Mouse (Mus musculus): ENCODE results near the gene Dhps. TPM values are rescaled to one million over a fixed set of nuclear protein-coding genes. Genes with fewer than 3 reads are reported as not detected.
A peak's percentile ranks its signal among the peaks of the same experiment; 100 is the strongest.

Dhps gene
- polyA plus RNA-seq, 1 experiment from 2014 or later = 98.7 TPM

GRCm38 (mm10) chr8:85033867-85034266 lies 37.7 kb upstream of the Dhps start:
- no peaks in the 10 kb centered on the region for H3K9me3 ChIP-seq (ENCODE audit: control insufficient read depth, low read length)
- no peak overlapping the region for H3K4me2 ChIP-seq (ENCODE audit: low read length)
- peaks cover 17% of the 10 kb centered on the region for H3K36me3 ChIP-seq (ENCODE audit: control insufficient read depth, insufficient read depth)
- H3K27ac ChIP-seq (ENCODE audit: low read length) = no peak overlapping the region
- H3K4me1 ChIP-seq (replicated peaks; ENCODE audit: control insufficient read depth, insufficient read depth, low read length) = peaks cover 28% of the 10 kb centered on the region
- no peak overlapping the region for H3K9ac ChIP-seq (replicated peaks; ENCODE audit: low read depth, low read length)
- H3K4me3 ChIP-seq (replicated peaks; ENCODE audit: low read length) = no peak overlapping the region
- no peaks in the 10 kb centered on the region for H3K27me3 ChIP-seq (replicated peaks; ENCODE audit: control insufficient read depth, insufficient read depth, low read length)
- no peak for ATAC-seq
- WGBS = 77% methylated on average over 1 of the region's 1 CpGs

- H3K4me3 ChIP-seq (replicated peaks; ENCODE audit: low read length) = peak overlapping the region; percentile 80
- H3K4me1 ChIP-seq (replicated peaks; ENCODE audit: control insufficient read depth, insufficient read depth, low read length) = peaks cover 26% of the 10 kb centered on the region
- no peak overlapping the region for H3K9ac ChIP-seq (replicated peaks; ENCODE audit: low read depth, low read length)
- H3K27ac ChIP-seq (ENCODE audit: low read length) = no peak overlapping the region
- ATAC-seq = no peak
- 6% methylated on average over 13 of the region's 13 CpGs for WGBS
- H3K36me3 ChIP-seq (ENCODE audit: control insufficient read depth, insufficient read depth) = peaks cover 17% of the 10 kb centered on the region
- peak overlapping the region; percentile 85 for H3K4me2 ChIP-seq (ENCODE audit: low read length)
- H3K27me3 ChIP-seq (replicated peaks; ENCODE audit: control insufficient read depth, insufficient read depth, low read length) = no peaks in the 10 kb centered on the region
- H3K9me3 ChIP-seq (ENCODE audit: control insufficient read depth, low read length) = no peaks in the 10 kb centered on the region
These were observed 36.8 kb upstream of the Dhps start for GRCm38 (mm10) chr8:85034764-85035163.

- 6% methylated on average over 12 of the region's 12 CpGs for WGBS
- no peaks in the 10 kb centered on the region for H3K27me3 ChIP-seq (replicated peaks; ENCODE audit: control insufficient read depth, insufficient read depth, low read length)
- no peaks in the 10 kb centered on the region for H3K9me3 ChIP-seq (ENCODE audit: control insufficient read depth, low read length)
- peak overlapping the region; percentile 80 for H3K4me3 ChIP-seq (replicated peaks; ENCODE audit: low read length)
- peak overlapping the region; percentile 85 for H3K4me2 ChIP-seq (ENCODE audit: low read length)
- H3K9ac ChIP-seq (replicated peaks; ENCODE audit: low read depth, low read length) = peak overlapping the region; percentile 72; the same call in 1 of the 2 replicates
- H3K27ac ChIP-seq (ENCODE audit: low read length) = no peak overlapping the region
- peaks cover 15% of the 10 kb centered on the region for H3K36me3 ChIP-seq (ENCODE audit: control insufficient read depth, insufficient read depth)
- H3K4me1 ChIP-seq (replicated peaks; ENCODE audit: control insufficient read depth, insufficient read depth, low read length) = peaks cover 26% of the 10 kb centered on the region
- no peak for ATAC-seq
These were observed 36.3 kb upstream of the Dhps start for GRCm38 (mm10) chr8:85035165-85035727.

GRCm38 (mm10) chr8:85035728-85036310 lies 35.7 kb upstream of the Dhps start:
- ATAC-seq = peak; percentile 9
- under 1% methylated on average over 15 of the region's 15 CpGs for WGBS
- Histone ChIP-seq H3K9me3 (ENCODE audit: control insufficient read depth, low read length) (no peaks in the 10 kb centered on the region), H3K4me2 (ENCODE audit: low read length) (peak overlapping the region; percentile 85), H3K27ac (ENCODE audit: low read length) (peak overlapping the region; percentile 86), H3K27me3 (replicated peaks; ENCODE audit: control insufficient read depth, insufficient read depth, low read length) (no peaks in the 10 kb centered on the region), H3K36me3 (ENCODE audit: control insufficient read depth, insufficient read depth) (peaks cover 16% of the 10 kb centered on the region), H3K9ac (replicated peaks; ENCODE audit: low read depth, low read length) (peak overlapping the region; percentile 72), H3K4me1 (replicated peaks; ENCODE audit: control insufficient read depth, insufficient read depth, low read length) (peaks cover 26% of the 10 kb centered on the region), H3K4me3 (replicated peaks; ENCODE audit: low read length) (peak overlapping the region; percentile 80)

- Histone ChIP-seq H3K9ac (replicated peaks; ENCODE audit: low read depth, low read length) (peak overlapping the region; percentile 72), H3K27me3 (replicated peaks; ENCODE audit: control insufficient read depth, insufficient read depth, low read length) (no peaks in the 10 kb centered on the region), H3K4me1 (replicated peaks; ENCODE audit: control insufficient read depth, insufficient read depth, low read length) (peaks cover 26% of the 10 kb centered on the region), H3K4me2 (ENCODE audit: low read length) (peak overlapping the region; percentile 85), H3K36me3 (ENCODE audit: control insufficient read depth, insufficient read depth) (peaks cover 14% of the 10 kb centered on the region), H3K27ac (ENCODE audit: low read length) (peak overlapping the region; percentile 86), H3K9me3 (ENCODE audit: control insufficient read depth, low read length) (no peaks in the 10 kb centered on the region), H3K4me3 (replicated peaks; ENCODE audit: low read length) (peak overlapping the region; percentile 80)
- peak; percentile 46 for ATAC-seq
- WGBS = 0% methylated on average over 9 of the region's 9 CpGs
These were observed 35.2 kb upstream of the Dhps start for GRCm38 (mm10) chr8:85036381-85036717.

GRCm38 (mm10) chr8:85036718-85037365 lies 34.7 kb upstream of the Dhps start, which contains the start of gene Tnpo2:
Gene Tnpo2 (plus strand): TSS chr8:85036915.
- Histone ChIP-seq H3K36me3 (ENCODE audit: control insufficient read depth, insufficient read depth) (peaks cover 12% of the 10 kb centered on the region), H3K4me3 (replicated peaks; ENCODE audit: low read length) (peak within 1 kb of the TSS; percentile 80), H3K9me3 (ENCODE audit: control insufficient read depth, low read length) (no peaks in the 10 kb centered on the region), H3K9ac (replicated peaks; ENCODE audit: low read depth, low read length) (peak within 1 kb of the TSS; percentile 91), H3K4me2 (ENCODE audit: low read length) (peak within 1 kb of the TSS; percentile 97), H3K27me3 (replicated peaks; ENCODE audit: control insufficient read depth, insufficient read depth, low read length) (no peaks in the 10 kb centered on the region), H3K4me1 (replicated peaks; ENCODE audit: control insufficient read depth, insufficient read depth, low read length) (peaks cover 26% of the 10 kb centered on the region), H3K27ac (ENCODE audit: low read length) (peak within 1 kb of the TSS; percentile 99)
- WGBS = under 1% methylated on average over 59 of the region's 59 CpGs
- ATAC-seq = peak; percentile 89

GRCm38 (mm10) chr8:85037366-85037680 lies 34.2 kb upstream of the Dhps start:
- peak overlapping the region; percentile 91 for H3K9ac ChIP-seq (replicated peaks; ENCODE audit: low read depth, low read length)
- peak overlapping the region; percentile 97 for H3K4me2 ChIP-seq (ENCODE audit: low read length)
- 0% methylated on average over 14 of the region's 14 CpGs for WGBS
- H3K4me1 ChIP-seq (replicated peaks; ENCODE audit: control insufficient read depth, insufficient read depth, low read length) = peaks cover 26% of the 10 kb centered on the region
- peaks cover 10% of the 10 kb centered on the region for H3K36me3 ChIP-seq (ENCODE audit: control insufficient read depth, insufficient read depth)
- H3K9me3 ChIP-seq (ENCODE audit: control insufficient read depth, low read length) = no peaks in the 10 kb centered on the region
- peak; percentile 54 for ATAC-seq
- no peaks in the 10 kb centered on the region for H3K27me3 ChIP-seq (replicated peaks; ENCODE audit: control insufficient read depth, insufficient read depth, low read length)
- peak overlapping the region; percentile 99 for H3K27ac ChIP-seq (ENCODE audit: low read length)
- H3K4me3 ChIP-seq (replicated peaks; ENCODE audit: low read length) = peak overlapping the region; percentile 80

- H3K4me2 ChIP-seq (ENCODE audit: low read length) = peak overlapping the region; percentile 97
- no peaks in the 10 kb centered on the region for H3K27me3 ChIP-seq (replicated peaks; ENCODE audit: control insufficient read depth, insufficient read depth, low read length)
- under 1% methylated on average over 54 of the region's 57 CpGs for WGBS
- peaks cover 26% of the 10 kb centered on the region for H3K4me1 ChIP-seq (replicated peaks; ENCODE audit: control insufficient read depth, insufficient read depth, low read length)
- peak overlapping the region; percentile 91 for H3K9ac ChIP-seq (replicated peaks; ENCODE audit: low read depth, low read length)
- peak overlapping the region; percentile 99 for H3K27ac ChIP-seq (ENCODE audit: low read length)
- ATAC-seq = no peak
- peak overlapping the region; percentile 80 for H3K4me3 ChIP-seq (replicated peaks; ENCODE audit: low read length)
- H3K36me3 ChIP-seq (ENCODE audit: control insufficient read depth, insufficient read depth) = peaks cover 7% of the 10 kb centered on the region
- H3K9me3 ChIP-seq (ENCODE audit: control insufficient read depth, low read length) = no peaks in the 10 kb centered on the region
These were observed 33.7 kb upstream of the Dhps start for GRCm38 (mm10) chr8:85037681-85038531.

- no peaks in the 10 kb centered on the region for H3K27me3 ChIP-seq (replicated peaks; ENCODE audit: control insufficient read depth, insufficient read depth, low read length)
- no peak for ATAC-seq
- no peak overlapping the region for H3K4me3 ChIP-seq (replicated peaks; ENCODE audit: low read length)
- no peaks in the 10 kb centered on the region for H3K9me3 ChIP-seq (ENCODE audit: control insufficient read depth, low read length)
- H3K4me1 ChIP-seq (replicated peaks; ENCODE audit: control insufficient read depth, insufficient read depth, low read length) = peaks cover 5% of the 10 kb centered on the region
- no peak overlapping the region for H3K9ac ChIP-seq (replicated peaks; ENCODE audit: low read depth, low read length)
- no peak overlapping the region for H3K27ac ChIP-seq (ENCODE audit: low read length)
- 93% methylated on average over 6 of the region's 6 CpGs for WGBS
- H3K4me2 ChIP-seq (ENCODE audit: low read length) = no peak overlapping the region
- peaks cover 28% of the 10 kb centered on the region for H3K36me3 ChIP-seq (ENCODE audit: control insufficient read depth, insufficient read depth)
These were observed 27.9 kb upstream of the Dhps start for GRCm38 (mm10) chr8:85043619-85044018.

All from forebrain, embryonic 16.5 days (tissue).